Mouse (Mus musculus) limb, embryonic 14.5 days (tissue): ENCODE results near the gene Smdt1. TPM values are rescaled to one million over a fixed set of nuclear protein-coding genes. Genes with fewer than 3 reads are reported as not detected.
A peak's percentile ranks its signal among the peaks of the same experiment; 100 is the strongest.

ENCODE experiments used
- ATAC-seq: fragments of 200-750 bp; cut with Nextera tagmentation; 2 replicates; pipeline ENCODE4 v1.8.0; 2017; ENCODE audit warnings: low read depth, moderate number of reproducible peaks, moderate TSS enrichment; ENCODE audit not compliant: low FRiP score
- DNase-seq: peaks from one replicate; pipeline ENCODE4 v3.0.0-alpha.2; 2015; ENCODE audit warnings: low spot score
- H3K27ac ChIP-seq: fragments of 300-500 bp; sonication (generic); replicated peaks from 2 replicates; pipeline ENCODE4 v1.5.1; 2014; ENCODE audit warnings: low read depth, mild to moderate bottlenecking, low read length, moderate library complexity, mixed read lengths
- H3K27me3 ChIP-seq: fragments of 300-500 bp; sonication (generic); 2 replicates; pipeline ENCODE4 v1.6.1; 2014; ENCODE audit warnings: low read length, mixed read lengths; ENCODE audit not compliant: control insufficient read depth, insufficient read depth
- H3K36me3 ChIP-seq: fragments of 300-500 bp; sonication (generic); 2 replicates; pipeline ENCODE4 v1.6.1; 2014; ENCODE audit warnings: mild to moderate bottlenecking, low read length, moderate library complexity, mixed read lengths; ENCODE audit not compliant: control insufficient read depth, insufficient read depth
- H3K4me1 ChIP-seq: fragments of 300-500 bp; sonication (generic); 2 replicates; pipeline ENCODE4 v1.6.1; 2014; ENCODE audit warnings: antibody characterized with exemption, low read length, mixed read lengths; ENCODE audit not compliant: control insufficient read depth, insufficient read depth
- H3K4me2 ChIP-seq: fragments of 300-500 bp; sonication (generic); replicated peaks from 2 replicates; pipeline ENCODE4 v1.6.1; 2014; ENCODE audit warnings: low read depth, mild to moderate bottlenecking, low read length, moderate library complexity; ENCODE audit not compliant: severe bottlenecking
- H3K4me3 ChIP-seq: fragments of 300-500 bp; sonication (generic); replicated peaks from 2 replicates; pipeline ENCODE4 v1.5.1; 2014; ENCODE audit warnings: low read length
- H3K9ac ChIP-seq: fragments of 300-500 bp; sonication (generic); 2 replicates; pipeline ENCODE4 v1.6.1; 2014; ENCODE audit warnings: mild to moderate bottlenecking, low read depth, low read length, moderate library complexity; ENCODE audit not compliant: severe bottlenecking
- H3K9me3 ChIP-seq: fragments of 300-500 bp; sonication (generic); 2 replicates; pipeline ENCODE4 v1.6.1; 2016; ENCODE audit warnings: low read length; ENCODE audit not compliant: control insufficient read depth
- POLR2A ChIP-seq: fragments of 200-500 bp; IDR thresholded peaks from 2 replicates; pipeline ENCODE4 v1.8.0; 2012; ENCODE audit warnings: inconsistent platforms, mild to moderate bottlenecking, moderate library complexity, borderline replicate concordance; ENCODE audit not compliant: insufficient read depth, insufficient read length; ENCODE audit errors: extremely low read depth
- WGBS: fragments of 180-500 bp; shearing (Covaris S2); extraction: QIAGEN DNeasy Blood & Tissue Kit; methylation state at CpG from one replicate; pipeline ENCODE4 v1.1.7; 2014; 5-methylcytosine and 5-hydroxymethylcytosine counted together
- polyA plus RNA-seq, 2 experiments: library from polyadenylated mRNA; depleted of rRNA in 1 of 2; stranded (reverse) in 1 of 2; unstranded in 1 of 2; fragments of >200 nt; fragmentation: Nextera tagmentation in 1 of 2; extraction: Ambion mirVana in 1 of 2; gene quantifications; 2 replicates each; pipeline versions ENCODE4 v1.2.1 to v1.2.3; 2012 to 2014

The Smdt1 gene
- polyA plus RNA-seq, 2 experiments = 178 to 258 TPM

DNA sequence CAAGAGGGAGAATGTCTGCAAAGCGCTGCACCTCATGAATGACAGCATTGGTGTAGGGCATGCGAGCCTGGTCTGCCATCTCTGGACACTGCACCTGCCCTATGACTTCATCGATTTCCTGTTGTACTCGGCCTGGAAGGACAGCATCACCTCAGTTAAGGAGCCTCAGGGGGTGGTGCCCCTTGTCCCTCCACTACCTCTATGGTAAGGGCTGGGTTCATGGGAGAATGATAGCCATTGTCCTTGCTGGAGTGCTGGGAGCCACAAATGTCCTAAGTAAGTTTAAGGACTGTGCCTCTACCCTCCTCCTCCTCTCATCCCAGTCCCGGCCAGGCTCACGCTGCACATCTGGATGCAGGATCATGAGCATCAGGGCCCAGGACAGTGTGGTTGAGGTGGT is 33.7 kb downstream of the Smdt1 start:
- Histone ChIP-seq H3K9ac (no peak overlapping the region), H3K4me2 (no peak overlapping the region), H3K36me3 (no peaks in the 10 kb centered on the region), H3K9me3 (no peaks in the 10 kb centered on the region), H3K27me3 (no peaks in the 10 kb centered on the region), H3K27ac (no peak overlapping the region), H3K4me1 (0 out of 2 replicates have a peak, but pooled peaks cover 3% of the 10 kb centered on the region), H3K4me3 (no peak overlapping the region)
- 91% methylated on average over 6 of the region's 6 CpGs for WGBS
- TF ChIP-seq POLR2A = no peak
- ATAC-seq = no peak
- DNase-seq = no peak

DNA sequence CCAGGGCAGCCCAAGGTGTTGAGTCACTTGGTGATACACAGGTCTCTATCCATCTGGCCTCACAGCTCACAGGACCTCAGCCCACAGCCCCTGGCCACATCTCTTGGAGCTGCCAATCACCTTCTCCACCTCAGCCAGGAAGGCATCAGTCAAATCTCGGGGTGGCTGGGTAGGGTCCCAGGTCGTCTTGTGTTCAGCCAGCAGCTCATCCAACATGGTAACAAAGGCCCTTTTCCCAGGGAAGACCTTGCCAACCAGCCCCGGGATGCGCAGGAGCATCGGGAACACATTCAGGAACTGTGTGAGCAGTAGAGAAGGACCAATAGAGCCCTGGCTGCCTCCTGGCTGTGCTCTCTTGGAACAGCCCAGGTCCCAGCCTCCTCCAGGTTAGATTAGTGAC is 34.2 kb downstream of the Smdt1 start:
- Histone ChIP-seq H3K4me2 (no peak overlapping the region), H3K36me3 (no peaks in the 10 kb centered on the region), H3K27ac (no peak overlapping the region), H3K9me3 (no peaks in the 10 kb centered on the region), H3K9ac (no peak overlapping the region), H3K27me3 (no peaks in the 10 kb centered on the region), H3K4me1 (0 out of 2 replicates have a peak, but pooled peaks cover 3% of the 10 kb centered on the region), H3K4me3 (no peak overlapping the region)
- no peak for DNase-seq
- TF ChIP-seq POLR2A = no peak
- no peak for ATAC-seq
- 92% methylated on average over 5 of the region's 5 CpGs for WGBS

- no peak overlapping the region for H3K4me2 ChIP-seq
- no peaks in the 10 kb centered on the region for H3K27me3 ChIP-seq
- H3K4me3 ChIP-seq = no peak overlapping the region
- H3K27ac ChIP-seq = no peak overlapping the region
- no peak for DNase-seq
- H3K9me3 ChIP-seq = no peaks in the 10 kb centered on the region
- WGBS = 75% methylated on average over 5 of the region's 5 CpGs
- ATAC-seq = no peak
- no peaks in the 10 kb centered on the region for H3K36me3 ChIP-seq
- no peak for TF ChIP-seq POLR2A
- no peak overlapping the region for H3K9ac ChIP-seq
- peaks cover 4% of the 10 kb centered on the region; the same call in 1 of the 2 replicates for H3K4me1 ChIP-seq
These were observed 35.7 kb downstream of the Smdt1 start for GRCm38 (mm10) chr15:82374437-82374836.

DNA sequence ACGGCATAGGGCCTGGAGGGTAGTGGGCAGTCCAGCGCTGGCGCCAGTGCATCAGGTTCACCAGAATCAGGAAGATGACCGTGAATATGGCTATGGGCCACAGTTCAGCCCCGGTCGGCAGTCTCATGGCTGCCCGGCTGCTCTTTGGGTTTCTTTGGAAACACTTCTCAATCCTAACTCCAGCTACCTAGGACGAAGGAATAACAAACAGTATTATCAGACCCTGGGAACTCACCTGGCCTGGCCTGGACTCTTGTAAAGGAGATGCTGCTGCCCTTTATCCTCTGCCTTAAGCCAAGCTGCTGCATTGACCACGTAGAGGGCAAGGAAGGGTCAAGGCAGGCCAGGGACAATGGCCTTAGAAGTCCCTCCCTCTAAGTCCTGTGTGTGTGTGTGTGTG is 37.1 kb downstream of the Smdt1 start:
- 89% methylated on average over 9 of the region's 9 CpGs for WGBS
- no peaks in the 10 kb centered on the region for H3K9me3 ChIP-seq
- H3K4me3 ChIP-seq = no peak overlapping the region
- no peak overlapping the region for H3K9ac ChIP-seq
- no peak for TF ChIP-seq POLR2A
- no peak for ATAC-seq
- H3K27me3 ChIP-seq = no peaks in the 10 kb centered on the region
- H3K36me3 ChIP-seq = no peaks in the 10 kb centered on the region
- no peak for DNase-seq
- H3K27ac ChIP-seq = no peak overlapping the region
- no peak overlapping the region for H3K4me2 ChIP-seq
- H3K4me1 ChIP-seq = peaks cover 6% of the 10 kb centered on the region; the same call in 1 of the 2 replicates

DNA sequence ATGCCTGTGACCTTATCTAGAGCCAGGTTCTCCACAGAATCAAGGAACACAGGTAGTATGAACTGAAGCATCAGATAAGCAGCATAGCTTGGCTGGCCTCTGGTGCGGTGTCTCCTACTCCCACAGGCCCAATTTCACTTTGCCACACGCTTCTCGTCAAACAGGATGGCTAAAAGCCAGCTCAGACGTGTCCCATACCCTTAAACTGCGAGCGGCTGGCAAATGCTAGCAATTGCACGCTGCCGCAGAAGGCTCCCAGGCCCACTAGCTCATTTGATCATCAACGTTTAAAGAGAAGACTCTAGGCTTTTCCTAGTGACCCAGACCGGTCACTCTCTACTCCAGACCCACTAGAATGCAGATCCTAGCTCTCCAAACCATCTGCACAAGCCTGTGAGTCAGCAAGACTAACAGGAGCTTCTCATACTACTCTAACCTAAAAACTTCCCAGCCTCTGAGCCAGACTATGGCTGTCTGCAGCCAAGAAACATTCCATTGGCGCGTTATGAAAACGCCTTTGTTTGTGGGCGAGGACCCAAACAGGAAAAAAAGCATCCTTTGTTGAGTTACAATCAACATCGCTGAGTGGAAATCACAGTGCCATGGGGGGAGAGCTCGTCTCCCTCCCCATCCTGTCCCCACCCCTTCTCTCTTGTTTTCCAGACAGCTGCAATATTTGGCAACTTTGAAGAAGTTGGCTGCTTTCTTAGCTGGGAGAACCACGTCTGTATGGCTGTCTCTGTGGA is 37.8 kb downstream of the Smdt1 start:
- Histone ChIP-seq H3K36me3 (no peaks in the 10 kb centered on the region), H3K4me3 (no peak overlapping the region), H3K9me3 (no peaks in the 10 kb centered on the region), H3K27ac (no peak overlapping the region), H3K9ac (no peak overlapping the region), H3K4me2 (no peak overlapping the region), H3K27me3 (no peaks in the 10 kb centered on the region), H3K4me1 (peaks cover 6% of the 10 kb centered on the region; the same call in 1 of the 2 replicates)
- no peak for ATAC-seq
- peak; percentile 33 for DNase-seq
- TF ChIP-seq POLR2A = no peak
- 67% methylated on average over 17 of the region's 17 CpGs for WGBS
